In the genomic region with DNA sequence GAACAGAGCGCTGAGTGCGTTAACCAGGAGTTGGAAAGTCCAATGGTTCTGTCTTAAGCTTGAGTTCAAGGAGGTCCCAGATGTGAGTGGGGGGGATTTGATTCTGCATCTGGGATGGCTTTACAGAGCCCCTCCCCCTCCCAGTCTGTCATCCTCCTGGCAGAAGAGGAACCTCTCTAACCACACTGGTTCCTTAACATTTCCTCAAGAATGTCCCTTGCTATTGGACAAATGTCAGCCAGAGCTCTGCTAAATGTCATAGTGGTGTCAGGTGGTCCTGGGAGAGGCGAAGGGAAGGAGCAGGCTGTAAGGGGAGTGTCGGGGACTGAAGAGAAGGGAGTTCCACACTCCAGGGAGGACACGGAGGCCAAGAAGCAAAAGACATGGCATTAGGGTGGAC, we compare ENCODE assay signal across 9 mouse cellular contexts. TPM values are rescaled to one million over a fixed set of nuclear protein-coding genes. Genes with fewer than 3 reads are reported as not detected.
DNase-seq lines count a peak whose midpoint lies in the region; ATAC-seq and TF ChIP-seq lines count a peak whose summit lies in the region.
"Had no signal": no experiment of that assay in that cellular context is flagged by ENCODE, and none has a peak within 500 bp of the region (broad histone marks: within the 10 kb centered on the region; RNA-seq: fewer than 3 reads in every experiment).

No protein-coding gene starts in this region.

- no peak for TF ChIP-seq EP300 in ES-Bruce4 (IDR thresholded peaks at IDR 0.05; ENCODE audit: insufficient read depth, low read depth, low read length)

- H3K36me3 ChIP-seq in kidney, adult 2 months (ENCODE audit: control insufficient read depth, insufficient read depth, low read length): no peaks in the 10 kb centered on the region
- H3K36me3 ChIP-seq in ES-Bruce4 (ENCODE audit: control insufficient read depth, insufficient read depth, low read length, poor library complexity, severe bottlenecking): no peaks in the 10 kb centered on the region
- H3K36me3 ChIP-seq in embryonic facial prominence, embryonic 14.5 days (ENCODE audit: control insufficient read depth, insufficient read depth, low read length): no peaks in the 10 kb centered on the region
- H3K36me3 ChIP-seq in lung, embryonic 16.5 days (ENCODE audit: control insufficient read depth, insufficient read depth, low read length): no peaks in the 10 kb centered on the region
- H3K36me3 ChIP-seq: midbrain, embryonic 13.5 days had no signal

- DNase-seq in kidney, adult 2 months: peak; percentile 61
- DNase-seq in kidney, adult 11 months: no peak
- no peak for DNase-seq in embryonic facial prominence, embryonic 14.5 days (ENCODE audit: low spot score)
- DNase-seq in layer of hippocampus, postnatal 14 days (ENCODE audit: low spot score in 2 of 2): no peak
- no peak for DNase-seq in neural tube, embryonic 10.5 days (ENCODE audit: extremely low spot score, low spot score)
- no peak for DNase-seq in urinary bladder, postnatal 10 days (ENCODE audit: low spot score)

- 61% methylated on average over 5 of the region's 5 CpGs for WGBS in kidney, adult 2 months
- WGBS in embryonic facial prominence, embryonic 14.5 days: 80% methylated on average over 5 of the region's 5 CpGs
- WGBS in lung, embryonic 16.5 days: 63% methylated on average over 5 of the region's 5 CpGs

- TF ChIP-seq POLR2A in kidney, adult 2 months (IDR thresholded peaks at IDR 0.05; ENCODE audit: low read depth, low read length): no peak
- TF ChIP-seq POLR2A in ES-Bruce4 (IDR thresholded peaks at IDR 0.05; ENCODE audit: insufficient read depth, low read length): no peak

- peak overlapping the region; percentile 88 for H3K27ac ChIP-seq in kidney, adult 2 months (ENCODE audit: insufficient read depth, low read depth, low read length)
- H3K27ac ChIP-seq in ES-Bruce4 (ENCODE audit: insufficient read depth, low read length): peak overlapping the region; percentile 10; the same call in 1 of the 2 replicates
- H3K27ac ChIP-seq in embryonic facial prominence, embryonic 14.5 days (replicated peaks; ENCODE audit: low read depth, low read length): peak overlapping the region; percentile 17; the same call in 1 of the 2 replicates
- H3K27ac ChIP-seq in lung, embryonic 16.5 days (ENCODE audit: low read length): peak overlapping the region; percentile 73
- H3K27ac ChIP-seq: midbrain, embryonic 13.5 days had no signal

- H3K4me2 ChIP-seq in embryonic facial prominence, embryonic 14.5 days (ENCODE audit: low read depth, low read length): no peak overlapping the region; the same call in 1 of the 2 replicates
- H3K4me2 ChIP-seq in lung, embryonic 16.5 days (ENCODE audit: low read depth, low read length): peak overlapping the region; percentile 30
- H3K4me2 ChIP-seq: midbrain, embryonic 13.5 days had no signal

- H3K9me3 ChIP-seq in ES-Bruce4 (replicated peaks; ENCODE audit: control insufficient read depth, insufficient read depth, low read length, poor library complexity, severe bottlenecking): no peaks in the 10 kb centered on the region
- H3K9me3 ChIP-seq in embryonic facial prominence, embryonic 14.5 days (ENCODE audit: control insufficient read depth, low read length): no peaks in the 10 kb centered on the region
- H3K9me3 ChIP-seq in lung, embryonic 16.5 days (ENCODE audit: control insufficient read depth, low read length): no peaks in the 10 kb centered on the region
- H3K9me3 ChIP-seq: midbrain, embryonic 13.5 days had no signal

- no peak overlapping the region for H3K9ac ChIP-seq in ES-Bruce4 (ENCODE audit: low read depth, poor library complexity, severe bottlenecking)
- no peak overlapping the region for H3K9ac ChIP-seq in embryonic facial prominence, embryonic 14.5 days (ENCODE audit: low read depth, low read length)
- H3K9ac ChIP-seq in lung, embryonic 16.5 days (ENCODE audit: low read length): no peak overlapping the region
- H3K9ac ChIP-seq: midbrain, embryonic 13.5 days had no signal

- H3K27me3 ChIP-seq in kidney, adult 2 months (replicated peaks; ENCODE audit: control insufficient read depth, insufficient read depth, low read length): no peaks in the 10 kb centered on the region
- H3K27me3 ChIP-seq in ES-Bruce4 (ENCODE audit: control insufficient read depth, insufficient read depth, low read length, poor library complexity, severe bottlenecking): no peaks in the 10 kb centered on the region
- H3K27me3 ChIP-seq in embryonic facial prominence, embryonic 14.5 days (replicated peaks; ENCODE audit: control insufficient read depth, insufficient read depth, low read length): no peaks in the 10 kb centered on the region
- no peaks in the 10 kb centered on the region for H3K27me3 ChIP-seq in lung, embryonic 16.5 days (ENCODE audit: control insufficient read depth, insufficient read depth, low read depth, low read length)

- peak overlapping the region; percentile 33 for H3K4me3 ChIP-seq in kidney, adult 2 months (ENCODE audit: insufficient read depth, low read depth, low read length)
- H3K4me3 ChIP-seq in ES-Bruce4 (ENCODE audit: low read depth, low read length): no peak overlapping the region
- H3K4me3 ChIP-seq in embryonic facial prominence, embryonic 14.5 days (ENCODE audit: low read depth, low read length): no peak overlapping the region
- no peak overlapping the region; the same call in 1 of the 2 replicates for H3K4me3 ChIP-seq in lung, embryonic 16.5 days (ENCODE audit: low read length)
- H3K4me3 ChIP-seq: midbrain, embryonic 13.5 days had no signal

- H3K4me1 ChIP-seq in kidney, adult 2 months (ENCODE audit: control insufficient read depth, insufficient read depth, low read length): no peaks in the 10 kb centered on the region
- peaks cover 11% of the 10 kb centered on the region for H3K4me1 ChIP-seq in ES-Bruce4 (ENCODE audit: control insufficient read depth, insufficient read depth, low read length)
- H3K4me1 ChIP-seq in embryonic facial prominence, embryonic 14.5 days (ENCODE audit: control insufficient read depth, insufficient read depth, low read length): no peaks in the 10 kb centered on the region
- H3K4me1 ChIP-seq in lung, embryonic 16.5 days (replicated peaks; ENCODE audit: control insufficient read depth, insufficient read depth, low read length): peaks cover 3% of the 10 kb centered on the region; the same call in 1 of the 2 replicates

- ATAC-seq in embryonic facial prominence, embryonic 14.5 days (ENCODE audit: low read depth): no peak
- ATAC-seq in lung, embryonic 16.5 days (ENCODE audit: low read depth): peak; percentile 31; the same call in 1 of the 2 replicates
- ATAC-seq: midbrain, embryonic 13.5 days had no signal

- no peak for TF ChIP-seq CTCF in kidney, adult 2 months (conservative IDR thresholded peaks at IDR 0.05; ENCODE audit: insufficient read depth, insufficient read length, low read depth, low read length)
- no peak for TF ChIP-seq CTCF in ES-Bruce4 (IDR thresholded peaks at IDR 0.05; ENCODE audit: low read depth, low read length)

RNA-seq across cellular contexts. Expression of a gene that starts 0.7 kb away (rescaled TPM):
- polyA plus RNA-seq in kidney, adult 2 months (2012; rRNA removed): 21.8 and 25.0 TPM in 2 replicates
- 1.1 and 1.3 TPM in 2 replicates for polyA plus RNA-seq in ES-Bruce4 (2011; ENCODE audit: insufficient read depth, insufficient read length, low read depth, missing spikeins)
- 3.9 and 5.1 TPM in 2 replicates for polyA plus RNA-seq in embryonic facial prominence, embryonic 14.5 days (2014; fragmentation: Nextera tagmentation; extraction: Ambion mirVana)
- polyA plus RNA-seq in lung, embryonic 16.5 days (2015; fragmentation: Nextera tagmentation; extraction: Ambion mirVana): 16.0 and 18.1 TPM in 2 replicates
- 1 to 10 TPM; 6.0 to 6.7 TPM for total RNA-seq in layer of hippocampus, postnatal 14 days (2021)

RNA-seq across cellular contexts. Expression of a gene that starts 5.9 kb away (rescaled TPM):
- 8.0 and 10.3 TPM in 2 replicates for polyA plus RNA-seq in kidney, adult 2 months (2012; rRNA removed)
- 7.9 and 9.4 TPM in 2 replicates for polyA plus RNA-seq in ES-Bruce4 (2011; ENCODE audit: insufficient read depth, insufficient read length, low read depth, missing spikeins)
- 15.0 and 16.2 TPM in 2 replicates for polyA plus RNA-seq in embryonic facial prominence, embryonic 14.5 days (2014; fragmentation: Nextera tagmentation; extraction: Ambion mirVana)
- polyA plus RNA-seq in lung, embryonic 16.5 days (2015; fragmentation: Nextera tagmentation; extraction: Ambion mirVana): 21.7 and 28.2 TPM in 2 replicates
- total RNA-seq in layer of hippocampus, postnatal 14 days (2021): 1 to 10 TPM; 1.8 to 2.6 TPM

RNA-seq across cellular contexts. Expression of a gene that starts 18.7 kb away (rescaled TPM):
- 26.4 and 46.5 TPM in 2 replicates for polyA plus RNA-seq in kidney, adult 2 months (2012; rRNA removed)
- polyA plus RNA-seq in ES-Bruce4 (2011; ENCODE audit: insufficient read depth, insufficient read length, low read depth, missing spikeins): 5.8 and 6.5 TPM in 2 replicates
- 7.5 and 14.9 TPM in 2 replicates for polyA plus RNA-seq in embryonic facial prominence, embryonic 14.5 days (2014; fragmentation: Nextera tagmentation; extraction: Ambion mirVana)
- 0.47 and 1.7 TPM in 2 replicates for polyA plus RNA-seq in lung, embryonic 16.5 days (2015; fragmentation: Nextera tagmentation; extraction: Ambion mirVana)
- total RNA-seq in layer of hippocampus, postnatal 14 days (2021): 10 to 100 TPM; 43.7 to 46.5 TPM
- polyA plus RNA-seq: midbrain, embryonic 13.5 days had no signal

Comparison
In these comparisons a context has a peak if more than half of its experiments do, and no peak if none do; other contexts are left out.
1. H3K27ac ChIP-seq: peak in every context shown above with its lines; median percentile 88 in kidney, adult 2 months; 73 in lung, embryonic 16.5 days; 17 in embryonic facial prominence, embryonic 14.5 days; 10 in ES-Bruce4.